Mouse (Mus musculus): ENCODE measurements around the gene Zbtb43. TPM values are rescaled to one million over a fixed set of nuclear protein-coding genes. Genes with fewer than 3 reads are reported as not detected.

Gene Zbtb43
- polyA plus RNA-seq, 1 experiment, result 5.6 TPM

GRCm38 (mm10) chr2:33430771-33431699, 37.3 kb downstream of the Zbtb43 start, which contains the start of gene Zbtb34:
Zbtb34 (minus strand) TSS chr2:33431324.
- peak within 1 kb of the TSS; percentile 100 for H3K4me3 ChIP-seq (ENCODE audit: extremely low read depth, insufficient read depth, insufficient read length)
- H3K27me3 ChIP-seq (ENCODE audit: control insufficient read depth, insufficient read depth, low read length), result no peaks in the 10 kb centered on the region
- peaks cover 2% of the 10 kb centered on the region; the same call in 1 of the 2 replicates for H3K36me3 ChIP-seq (ENCODE audit: control insufficient read depth, insufficient read depth, low read length)
- peak within 1 kb of the TSS; percentile 91 for H3K27ac ChIP-seq (ENCODE audit: insufficient read depth, low read length)
- peak; percentile 93 for TF ChIP-seq CTCF (IDR thresholded peaks at IDR 0.05; ENCODE audit: extremely low read depth, insufficient read depth, insufficient read length, insufficient replicate concordance)
- peak; percentile 47; the same call in 1 of the 2 replicates for TF ChIP-seq POLR2A (IDR thresholded peaks at IDR 0.05; ENCODE audit: low read depth, low read length)
- WGBS, result under 1% methylated on average over 72 of the region's 102 CpGs
- DNase-seq (ENCODE audit: low read depth in 1 of 2, low spot score in 2 of 2), result peak; percentile 44 to 54
- H3K4me1 ChIP-seq (ENCODE audit: control insufficient read depth, insufficient read depth, insufficient read length), result no peaks in the 10 kb centered on the region; the same call in 1 of the 2 replicates

- H3K36me3 ChIP-seq (ENCODE audit: control insufficient read depth, insufficient read depth, low read length), result peaks cover 2% of the 10 kb centered on the region; the same call in 1 of the 2 replicates
- H3K4me3 ChIP-seq (ENCODE audit: extremely low read depth, insufficient read depth, insufficient read length), result peak overlapping the region; percentile 100
- no peak for DNase-seq (ENCODE audit: low read depth in 1 of 2, low spot score in 2 of 2)
- peak overlapping the region; percentile 33 for H3K27ac ChIP-seq (ENCODE audit: insufficient read depth, low read length)
- H3K27me3 ChIP-seq (ENCODE audit: control insufficient read depth, insufficient read depth, low read length), result no peaks in the 10 kb centered on the region
- H3K4me1 ChIP-seq (ENCODE audit: control insufficient read depth, insufficient read depth, insufficient read length), result no peaks in the 10 kb centered on the region; the same call in 1 of the 2 replicates
- no peak for TF ChIP-seq CTCF (IDR thresholded peaks at IDR 0.05; ENCODE audit: extremely low read depth, insufficient read depth, insufficient read length, insufficient replicate concordance)
- no peak for TF ChIP-seq POLR2A (IDR thresholded peaks at IDR 0.05; ENCODE audit: low read depth, low read length)
- 4% methylated on average over 13 of the region's 13 CpGs for WGBS
These were observed 38.1 kb downstream of the Zbtb43 start for GRCm38 (mm10) chr2:33430081-33430770.

DNA sequence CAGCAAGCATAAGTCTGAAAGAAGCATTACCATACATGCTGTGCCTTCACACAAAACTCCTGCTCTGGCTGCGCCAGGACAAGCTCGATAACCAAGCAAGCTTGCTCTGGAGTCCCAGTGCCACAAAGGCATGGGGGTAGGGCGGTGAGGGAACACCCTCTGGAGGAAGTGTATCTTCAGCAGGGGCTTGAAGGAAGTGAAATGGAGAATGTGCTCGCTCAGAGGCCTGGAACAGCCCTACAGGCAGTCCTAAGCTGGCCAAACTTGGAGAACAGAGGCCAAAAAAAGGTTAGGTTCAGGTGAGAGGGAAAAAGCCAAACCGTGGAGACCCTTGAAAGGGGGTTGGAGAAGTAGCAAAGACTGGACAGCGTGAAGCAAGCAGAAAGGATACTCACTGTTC, 39.0 kb downstream of the Zbtb43 start:
- H3K4me1 ChIP-seq (ENCODE audit: control insufficient read depth, insufficient read depth, insufficient read length), result no peaks in the 10 kb centered on the region; the same call in 1 of the 2 replicates
- peaks cover 4% of the 10 kb centered on the region for H3K36me3 ChIP-seq (ENCODE audit: control insufficient read depth, insufficient read depth, low read length)
- WGBS, result 16% methylated on average over 6 of the region's 6 CpGs
- no peak overlapping the region for H3K4me3 ChIP-seq (ENCODE audit: extremely low read depth, insufficient read depth, insufficient read length)
- TF ChIP-seq CTCF (IDR thresholded peaks at IDR 0.05; ENCODE audit: extremely low read depth, insufficient read depth, insufficient read length, insufficient replicate concordance), result no peak
- TF ChIP-seq POLR2A (IDR thresholded peaks at IDR 0.05; ENCODE audit: low read depth, low read length), result no peak
- no peak overlapping the region for H3K27ac ChIP-seq (ENCODE audit: insufficient read depth, low read length)
- H3K27me3 ChIP-seq (ENCODE audit: control insufficient read depth, insufficient read depth, low read length), result no peaks in the 10 kb centered on the region
- DNase-seq (ENCODE audit: low read depth in 1 of 2, low spot score in 2 of 2), result peak in 1 of 2 experiments; percentile 14

GRCm38 (mm10) chr2:33426640-33427398, 41.5 kb downstream of the Zbtb43 start:
- H3K36me3 ChIP-seq (ENCODE audit: control insufficient read depth, insufficient read depth, low read length), result peaks cover 9% of the 10 kb centered on the region
- WGBS, result 88% methylated on average over 10 of the region's 10 CpGs
- no peaks in the 10 kb centered on the region; the same call in 1 of the 2 replicates for H3K4me1 ChIP-seq (ENCODE audit: control insufficient read depth, insufficient read depth, insufficient read length)
- no peak overlapping the region for H3K4me3 ChIP-seq (ENCODE audit: extremely low read depth, insufficient read depth, insufficient read length)
- DNase-seq (ENCODE audit: low read depth in 1 of 2, low spot score in 2 of 2), result no peak
- no peaks in the 10 kb centered on the region for H3K27me3 ChIP-seq (ENCODE audit: control insufficient read depth, insufficient read depth, low read length)
- TF ChIP-seq POLR2A (IDR thresholded peaks at IDR 0.05; ENCODE audit: low read depth, low read length), result no peak
- no peak for TF ChIP-seq CTCF (IDR thresholded peaks at IDR 0.05; ENCODE audit: extremely low read depth, insufficient read depth, insufficient read length, insufficient replicate concordance)
- no peak overlapping the region for H3K27ac ChIP-seq (ENCODE audit: insufficient read depth, low read length)

DNA sequence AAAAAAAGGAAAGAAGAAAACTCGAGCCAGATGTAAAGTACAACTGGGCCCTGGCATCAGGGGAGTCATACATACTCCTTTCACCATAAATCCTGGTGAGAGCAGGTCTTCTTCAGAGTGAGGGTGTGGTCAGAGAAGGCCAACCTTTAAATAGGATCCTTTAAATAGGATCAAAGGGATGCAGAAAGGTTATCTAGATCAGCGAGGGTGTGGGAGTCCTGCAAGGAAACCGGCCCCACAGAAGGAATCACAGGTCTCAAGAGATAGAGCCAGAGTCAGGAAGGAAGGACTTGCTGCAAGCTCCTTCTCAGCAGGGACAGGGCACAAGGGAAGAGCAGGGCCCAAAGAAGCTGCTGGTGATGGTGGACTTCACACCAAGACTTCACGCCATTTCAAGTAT, 50.9 kb downstream of the Zbtb43 start:
- Histone ChIP-seq H3K4me1 (ENCODE audit: control insufficient read depth, insufficient read depth, insufficient read length) (no peaks in the 10 kb centered on the region), H3K4me3 (ENCODE audit: extremely low read depth, insufficient read depth, insufficient read length) (no peak overlapping the region), H3K36me3 (ENCODE audit: control insufficient read depth, insufficient read depth, low read length) (no peaks in the 10 kb centered on the region; the same call in 1 of the 2 replicates), H3K27ac (ENCODE audit: insufficient read depth, low read length) (no peak overlapping the region), H3K27me3 (ENCODE audit: control insufficient read depth, insufficient read depth, low read length) (no peaks in the 10 kb centered on the region)
- 77% methylated on average over 4 of the region's 4 CpGs for WGBS
- TF ChIP-seq POLR2A (IDR thresholded peaks at IDR 0.05; ENCODE audit: low read depth, low read length) (no peak), CTCF (IDR thresholded peaks at IDR 0.05; ENCODE audit: extremely low read depth, insufficient read depth, insufficient read length, insufficient replicate concordance) (no peak)
- DNase-seq (ENCODE audit: low read depth in 1 of 2, low spot score in 2 of 2), result no peak

GRCm38 (mm10) chr2:33414019-33414418, 54.3 kb downstream of the Zbtb43 start:
- no peak for DNase-seq (ENCODE audit: low read depth in 1 of 2, low spot score in 2 of 2)
- Histone ChIP-seq H3K36me3 (ENCODE audit: control insufficient read depth, insufficient read depth, low read length) (peaks cover 13% of the 10 kb centered on the region), H3K4me3 (ENCODE audit: extremely low read depth, insufficient read depth, insufficient read length) (no peak overlapping the region), H3K4me1 (ENCODE audit: control insufficient read depth, insufficient read depth, insufficient read length) (no peaks in the 10 kb centered on the region), H3K27me3 (ENCODE audit: control insufficient read depth, insufficient read depth, low read length) (no peaks in the 10 kb centered on the region), H3K27ac (ENCODE audit: insufficient read depth, low read length) (no peak overlapping the region)
- no peak for TF ChIP-seq POLR2A (IDR thresholded peaks at IDR 0.05; ENCODE audit: low read depth, low read length)
- no peak for TF ChIP-seq CTCF (IDR thresholded peaks at IDR 0.05; ENCODE audit: extremely low read depth, insufficient read depth, insufficient read length, insufficient replicate concordance)
- WGBS, result 90% methylated on average over 13 of the region's 13 CpGs
